Comparison of ENCODE assay signal across 8 mouse cellular contexts in genomic region chr7:44745076-44745475, GRCm38 (mm10). TPM values are rescaled to one million over a fixed set of nuclear protein-coding genes. Genes with fewer than 3 reads are reported as not detected.
DNase-seq lines count a peak whose midpoint lies in the region; ATAC-seq lines count a peak whose summit lies in the region.

No protein-coding gene starts in this region.

- H3K4me2 ChIP-seq in hindbrain, embryonic 15.5 days, result peak overlapping the region; percentile 77

- H3K36me3 ChIP-seq in hindbrain, embryonic 15.5 days, result no peaks in the 10 kb centered on the region

- H3K9me3 ChIP-seq in hindbrain, embryonic 15.5 days, result no peaks in the 10 kb centered on the region

- peaks cover 27% of the 10 kb centered on the region for H3K4me1 ChIP-seq in hindbrain, embryonic 15.5 days (replicated peaks)

- ATAC-seq in hindbrain, embryonic 15.5 days (ENCODE audit: low FRiP score, low read depth), result peak; percentile 79

- H3K9ac ChIP-seq in hindbrain, embryonic 15.5 days, result peak overlapping the region; percentile 55

- no peaks in the 10 kb centered on the region for H3K27me3 ChIP-seq in hindbrain, embryonic 15.5 days

- DNase-seq in ZHBTc4 (ENCODE audit: low read depth, low spot score), result peak; percentile 95
- peak; percentile 71 to 79 for DNase-seq in cerebellum, postnatal 36 days
- DNase-seq in frontal cortex, postnatal 36 days (ENCODE audit: low spot score in 2 of 2), result peak; percentile 69 to 71
- DNase-seq in left cerebral cortex, adult 11 months (ENCODE audit: low spot score), result peak; percentile 69
- peak; percentile 91 for DNase-seq in lung, postnatal 36 days
- DNase-seq in retina, embryonic 14.5 days (ENCODE audit: low spot score), result peak; percentile 84
- DNase-seq in thymus, postnatal 36 days, result peak; percentile 80 to 87

- WGBS in hindbrain, embryonic 15.5 days, result 1% methylated on average over 18 of the region's 18 CpGs

- peak overlapping the region; percentile 47 for H3K4me3 ChIP-seq in hindbrain, embryonic 15.5 days

- H3K27ac ChIP-seq in hindbrain, embryonic 15.5 days (replicated peaks), result peak overlapping the region; percentile 66

RNA-seq across cellular contexts. Expression of gene Vrk3, which starts 3.1 kb away (rescaled TPM):
- 29.1 and 32.4 TPM in 2 replicates for polyA plus RNA-seq in hindbrain, embryonic 15.5 days (2015; fragmentation: Nextera tagmentation; extraction: Ambion mirVana)

RNA-seq across cellular contexts. Expression of gene Zfp473, which starts 5.8 kb away (rescaled TPM):
- polyA plus RNA-seq in hindbrain, embryonic 15.5 days (2015; fragmentation: Nextera tagmentation; extraction: Ambion mirVana), result 1.2 and 1.3 TPM in 2 replicates

RNA-seq across cellular contexts. Expression of gene Izumo2, which starts 36.5 kb away (rescaled TPM):
- not detected in 2 replicates for polyA plus RNA-seq in hindbrain, embryonic 15.5 days (2015; fragmentation: Nextera tagmentation; extraction: Ambion mirVana)

Comparison
In these comparisons a context has a peak if more than half of its experiments do, and no peak if none do; other contexts are left out.
1. Peak in every context shown above with its lines: DNase-seq, ATAC-seq, H3K4me3 ChIP-seq and H3K27ac ChIP-seq.